In the genomic region with DNA sequence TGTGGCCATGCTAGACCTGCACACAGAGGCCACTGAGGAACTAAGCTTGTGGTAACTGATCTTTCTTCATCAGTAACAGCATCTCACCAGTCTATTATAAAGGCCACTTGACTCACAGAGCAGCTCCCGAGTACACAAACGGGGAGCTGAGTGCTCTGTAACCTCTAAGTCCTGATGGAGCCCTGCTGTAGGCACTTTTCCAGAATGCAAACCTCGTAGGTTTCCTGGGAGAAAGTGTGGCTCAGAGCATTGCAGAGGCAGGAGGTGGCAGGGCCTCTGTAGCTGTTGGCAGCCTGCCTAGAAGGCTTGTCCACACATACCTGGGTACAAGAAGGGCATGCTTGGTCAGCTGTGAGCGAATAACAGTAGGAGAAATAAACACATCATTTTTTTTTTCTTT, we compare ENCODE assay signal across 9 mouse cellular contexts. TPM values are rescaled to one million over a fixed set of nuclear protein-coding genes. Genes with fewer than 3 reads are reported as not detected.
DNase-seq lines count a peak whose midpoint lies in the region; ATAC-seq and TF ChIP-seq lines count a peak whose summit lies in the region.
"Had no signal": no experiment of that assay in that cellular context is flagged by ENCODE, and none has a peak within 500 bp of the region (broad histone marks: within the 10 kb centered on the region; RNA-seq: fewer than 3 reads in every experiment).

No protein-coding gene starts in this region.

- no peak overlapping the region for H3K27ac ChIP-seq in limb, embryonic 14.5 days (replicated peaks; ENCODE audit: low read depth, low read length)
- H3K27ac ChIP-seq: liver, embryonic 15.5 days had no signal

- no peak overlapping the region for H3K9ac ChIP-seq in limb, embryonic 14.5 days (ENCODE audit: low read depth, low read length, severe bottlenecking)
- H3K9ac ChIP-seq: liver, embryonic 15.5 days had no signal

- TF ChIP-seq POLR2A in limb, embryonic 14.5 days (IDR thresholded peaks at IDR 0.05; ENCODE audit: borderline replicate concordance, extremely low read depth, insufficient read depth, insufficient read length) = no peak

- peak; percentile 24 to 58 for DNase-seq in adrenal gland, adult (ENCODE audit: inconsistent age in 2 of 2, low spot score in 1 of 2)
- no peak for DNase-seq in adrenal gland, postnatal 4 days (ENCODE audit: low spot score in 2 of 2)
- DNase-seq in urinary bladder, adult 18-20 months (ENCODE audit: low spot score in 2 of 2) = peak; percentile 22 to 35
- no peak for DNase-seq in urinary bladder, adult 2 months (ENCODE audit: low spot score)
- DNase-seq in limb, embryonic 14.5 days (ENCODE audit: low spot score) = no peak
- DNase-seq in testis, postnatal 10 days (ENCODE audit: low spot score) = peak; percentile 43
- no peak for DNase-seq in frontal cortex, postnatal 36 days (ENCODE audit: low spot score in 2 of 2)
- no peak for DNase-seq in c-Kit-positive CD71-positive TER-119-positive erythroid progenitor cells, embryonic 14.5 days (ENCODE audit: low spot score)

- 0 out of 2 replicates have a peak overlapping the region, but pooled peaks have one; percentile 3 for H3K4me2 ChIP-seq in limb, embryonic 14.5 days (replicated peaks; ENCODE audit: low read depth, low read length, severe bottlenecking)
- H3K4me2 ChIP-seq: liver, embryonic 15.5 days had no signal

- 20% methylated on average over 4 of the region's 4 CpGs for WGBS in limb, embryonic 14.5 days

- H3K4me3 ChIP-seq in limb, embryonic 14.5 days (replicated peaks; ENCODE audit: low read length) = no peak overlapping the region
- H3K4me3 ChIP-seq: liver, embryonic 15.5 days had no signal

- H3K36me3 ChIP-seq in limb, embryonic 14.5 days (ENCODE audit: control insufficient read depth, insufficient read depth, low read length) = no peaks in the 10 kb centered on the region
- H3K36me3 ChIP-seq: liver, embryonic 15.5 days had no signal

- ATAC-seq in limb, embryonic 14.5 days (ENCODE audit: low FRiP score, low read depth) = no peak

- H3K4me1 ChIP-seq in limb, embryonic 14.5 days (ENCODE audit: control insufficient read depth, insufficient read depth, low read length) = peaks cover 3% of the 10 kb centered on the region; the same call in 1 of the 2 replicates
- H3K4me1 ChIP-seq: liver, embryonic 15.5 days had no signal

- H3K27me3 ChIP-seq in limb, embryonic 14.5 days (ENCODE audit: control insufficient read depth, insufficient read depth, low read length) = no peaks in the 10 kb centered on the region
- H3K27me3 ChIP-seq: liver, embryonic 15.5 days had no signal

- H3K9me3 ChIP-seq in limb, embryonic 14.5 days (ENCODE audit: control insufficient read depth, low read length) = no peaks in the 10 kb centered on the region
- H3K9me3 ChIP-seq: liver, embryonic 15.5 days had no signal

RNA-seq across cellular contexts. Expression of a gene that starts 27.7 kb away (rescaled TPM):
- under 1 TPM; 0.17 to 0.42 TPM for total RNA-seq in adrenal gland, postnatal 4 days (2021)
- polyA plus RNA-seq in urinary bladder, adult 2 months (2012; rRNA removed) = not detected in 2 replicates
- polyA plus RNA-seq in limb, embryonic 14.5 days (2012; rRNA removed) = 0.01 and 0.03 TPM in 2 replicates
- polyA plus RNA-seq in limb, embryonic 14.5 days (2014; fragmentation: Nextera tagmentation; extraction: Ambion mirVana) = not detected in 2 replicates
- polyA plus RNA-seq: liver, embryonic 15.5 days had no signal

Comparison
In these comparisons a context has a peak if more than half of its experiments do, and no peak if none do; other contexts are left out.
1. DNase-seq: peak in adrenal gland, adult (2 of 2), urinary bladder, adult 18-20 months (2 of 2) and testis, postnatal 10 days (single experiment); none in adrenal gland, postnatal 4 days (0 of 2), urinary bladder, adult 2 months (single experiment), limb, embryonic 14.5 days (single experiment), frontal cortex, postnatal 36 days (0 of 2) and c-Kit-positive CD71-positive TER-119-positive erythroid progenitor cells, embryonic 14.5 days (single experiment).